Mouse (Mus musculus) frontal cortex, postnatal 14 days (tissue): ENCODE data around the gene 1700113H08Rik.

ENCODE experiments used
- DNase-seq, 2 experiments: peaks; one replicate each; pipeline ENCODE4 v3.0.0; 2022; ENCODE audit warnings: low spot score in 2 of 2

1700113H08Rik gene

DNA sequence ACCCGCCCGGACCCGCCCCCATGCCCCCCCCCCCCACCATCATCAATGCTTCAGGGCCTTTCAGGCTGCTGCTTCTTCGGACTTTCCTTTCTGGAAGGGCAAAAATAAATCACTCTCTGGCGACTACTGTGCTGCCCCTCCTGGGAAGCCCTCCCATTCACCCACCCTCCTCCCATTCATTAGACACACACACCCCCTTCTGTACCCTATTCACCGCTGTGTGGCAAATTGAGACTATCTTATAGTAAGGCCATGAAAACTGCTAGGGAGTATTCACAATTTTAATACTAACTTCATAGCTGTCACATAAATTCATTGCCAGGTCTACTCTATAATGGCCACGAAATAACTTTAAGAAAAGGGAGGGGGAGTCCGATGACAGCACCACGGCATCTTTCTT, 1.1 kb downstream of the 1700113H08Rik start:
- DNase-seq, result no peak

DNA sequence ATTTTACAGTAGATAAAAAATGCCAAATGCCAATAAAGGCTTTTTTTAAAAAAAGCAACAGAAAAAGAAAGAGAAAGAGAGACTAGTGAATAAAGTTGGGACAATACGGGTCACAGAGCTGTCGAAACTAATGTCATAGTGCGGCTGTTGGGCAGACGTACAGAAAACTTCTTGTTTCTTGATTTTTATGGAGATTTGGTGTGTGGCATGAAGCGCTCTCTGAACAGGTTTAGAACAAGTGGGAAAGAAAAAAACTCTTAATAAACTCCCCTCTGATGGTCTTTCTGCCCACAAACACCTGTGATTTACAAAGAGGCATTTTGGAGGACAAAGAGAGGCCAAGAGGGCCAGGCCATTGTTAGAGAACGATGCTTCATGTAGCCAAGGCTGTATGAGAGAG, 1.6 kb downstream of the 1700113H08Rik start:
- no peak for DNase-seq

DNA sequence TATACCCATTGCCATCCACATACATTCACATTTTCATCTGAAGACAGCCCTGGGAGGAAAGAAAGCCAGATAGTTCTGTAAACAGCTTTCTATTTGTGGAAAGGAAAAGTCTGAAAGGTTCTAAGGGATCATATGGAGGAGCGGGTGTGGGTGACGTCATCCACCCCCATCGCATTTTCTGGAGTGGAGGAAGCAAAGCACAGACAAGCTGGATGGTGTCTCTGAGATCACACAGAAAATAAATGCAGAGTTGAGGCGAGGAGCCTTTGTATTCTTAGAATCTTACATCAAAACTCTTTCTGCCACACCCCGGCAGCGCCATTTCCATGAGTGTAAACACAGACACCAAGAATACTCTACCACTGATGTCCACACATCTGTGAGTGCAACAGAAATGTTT, 26.4 kb downstream of the 1700113H08Rik start:
- peak; percentile 35 to 54 for DNase-seq

DNA sequence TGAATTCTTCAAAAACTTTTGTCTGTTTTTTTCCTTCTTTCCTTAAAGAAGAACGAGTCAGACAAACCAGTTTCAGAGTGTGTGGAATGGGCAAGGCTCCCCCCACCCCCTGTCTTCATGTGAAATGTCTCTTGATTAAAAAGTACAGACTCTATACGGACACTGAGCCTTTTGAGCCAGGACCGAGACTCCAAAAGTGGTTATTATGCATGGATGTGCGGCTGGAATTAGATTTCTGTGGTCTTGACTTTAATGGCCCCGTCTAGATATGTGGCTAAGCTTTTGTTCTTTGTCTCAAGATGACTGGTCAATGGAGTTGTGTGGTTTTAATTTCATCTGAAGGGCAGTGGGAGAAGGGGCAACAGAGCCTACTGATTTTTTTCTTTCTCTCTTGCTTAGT, 29.8 kb downstream of the 1700113H08Rik start:
- no peak for DNase-seq

DNA sequence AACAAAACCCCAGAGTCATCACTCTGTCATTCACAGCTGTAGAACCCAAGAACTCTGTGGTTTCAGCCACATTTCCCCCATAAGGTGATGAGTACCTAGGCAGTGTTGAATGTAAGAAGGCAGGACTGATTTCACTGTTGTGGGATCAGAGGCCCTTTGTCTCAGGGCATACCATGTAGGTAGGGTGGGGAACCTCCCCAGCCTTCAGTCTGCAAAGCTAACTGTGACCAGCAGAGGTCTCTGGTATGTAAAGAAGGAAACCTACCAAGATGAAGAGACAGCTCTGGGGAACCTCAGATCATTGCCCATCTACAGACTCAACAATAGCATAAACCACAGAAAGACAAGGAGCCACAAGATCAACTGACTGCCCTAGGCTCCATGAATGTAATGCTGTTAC, 36.4 kb downstream of the 1700113H08Rik start:
- DNase-seq, result no peak

DNA sequence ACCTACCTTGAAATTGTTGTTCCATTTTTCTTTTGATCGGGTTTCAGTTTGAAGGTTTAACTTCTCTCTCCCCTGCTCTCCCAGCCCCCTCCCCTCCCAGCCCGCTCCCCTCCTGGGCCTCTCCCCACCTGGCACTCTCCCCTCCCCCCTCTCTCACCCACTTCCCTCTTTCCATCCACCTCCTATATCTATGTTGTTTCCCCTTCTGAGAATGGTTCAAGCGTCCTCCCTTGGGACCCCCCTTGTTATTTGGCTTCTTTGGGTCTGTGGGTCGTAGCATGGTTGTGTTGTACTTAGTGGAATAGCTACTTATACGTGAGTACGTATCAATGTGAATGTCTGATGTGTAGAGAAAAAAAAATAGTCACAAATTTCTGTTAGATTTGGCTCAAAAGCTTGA, 40.9 kb downstream of the 1700113H08Rik start:
- DNase-seq, result no peak

DNA sequence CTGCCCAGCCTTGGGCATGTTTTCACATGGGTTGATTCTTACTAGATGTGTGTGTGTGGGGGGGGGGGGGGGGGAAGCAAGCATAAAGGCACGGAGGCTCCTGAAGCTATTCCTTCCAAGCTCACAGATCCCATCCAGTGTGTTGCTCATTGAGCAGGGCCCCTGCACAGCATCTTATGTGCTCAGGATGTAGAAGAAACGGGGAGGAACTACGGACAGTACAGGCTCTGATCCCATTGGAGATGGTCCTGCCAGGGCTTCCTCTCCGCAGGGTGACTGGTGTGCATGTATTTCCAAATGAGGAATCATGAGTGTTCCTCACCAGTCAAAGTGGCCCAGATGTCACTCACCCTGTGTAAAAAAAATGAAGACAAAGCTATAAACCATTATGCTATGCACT, 42.8 kb downstream of the 1700113H08Rik start:
- no peak for DNase-seq

DNA sequence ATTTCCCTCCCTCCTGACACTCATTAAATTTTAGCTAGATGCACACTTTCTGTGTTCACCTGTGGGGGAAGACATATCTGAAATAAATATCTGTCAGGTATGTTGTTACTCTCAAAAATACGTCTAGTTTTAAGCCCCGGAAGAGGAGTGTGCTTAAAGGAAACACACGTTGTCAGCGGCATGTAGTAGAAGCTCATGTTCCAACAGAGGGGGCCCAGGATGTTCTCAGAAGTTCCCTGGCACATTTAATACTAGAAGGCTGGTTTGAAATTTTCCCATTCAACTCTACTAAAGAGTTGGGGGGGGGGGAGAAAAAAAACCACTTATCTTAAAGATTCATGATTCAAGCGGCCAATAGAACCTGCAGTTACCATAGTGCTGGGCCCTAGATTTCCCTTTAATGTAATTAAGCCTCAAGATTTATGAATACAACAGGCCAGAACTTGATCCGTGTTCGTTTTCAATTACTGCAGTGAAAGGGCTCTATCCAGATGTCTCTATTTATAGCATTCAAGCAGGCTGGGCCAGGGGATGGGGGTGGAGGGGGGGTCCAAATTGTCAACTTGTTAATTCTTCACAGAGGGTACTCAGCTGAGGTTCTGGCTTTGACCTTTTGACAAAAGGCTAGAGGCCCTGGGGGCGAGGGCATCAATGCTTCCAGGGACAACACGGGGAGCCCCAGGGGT, 43.6 kb downstream of the 1700113H08Rik start:
- DNase-seq, result no peak

DNA sequence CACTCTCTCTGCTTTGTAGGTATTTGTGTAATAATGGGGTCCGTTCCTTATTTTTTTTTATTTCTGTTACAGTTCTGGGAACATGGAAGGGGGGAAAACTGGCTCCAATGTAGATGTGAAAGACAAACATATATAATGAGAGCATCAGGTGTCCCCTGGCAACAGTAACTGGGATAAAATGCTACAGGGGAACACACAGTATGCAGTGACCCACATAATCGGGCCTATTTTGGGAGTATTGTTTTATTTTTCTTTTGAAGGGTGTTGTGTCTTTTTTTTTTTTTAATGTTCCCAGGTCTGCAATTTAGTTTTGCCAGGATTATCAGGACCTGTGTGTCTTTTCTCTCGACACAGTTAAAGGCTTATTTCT, 44.1 kb downstream of the 1700113H08Rik start:
- DNase-seq, result no peak

DNA sequence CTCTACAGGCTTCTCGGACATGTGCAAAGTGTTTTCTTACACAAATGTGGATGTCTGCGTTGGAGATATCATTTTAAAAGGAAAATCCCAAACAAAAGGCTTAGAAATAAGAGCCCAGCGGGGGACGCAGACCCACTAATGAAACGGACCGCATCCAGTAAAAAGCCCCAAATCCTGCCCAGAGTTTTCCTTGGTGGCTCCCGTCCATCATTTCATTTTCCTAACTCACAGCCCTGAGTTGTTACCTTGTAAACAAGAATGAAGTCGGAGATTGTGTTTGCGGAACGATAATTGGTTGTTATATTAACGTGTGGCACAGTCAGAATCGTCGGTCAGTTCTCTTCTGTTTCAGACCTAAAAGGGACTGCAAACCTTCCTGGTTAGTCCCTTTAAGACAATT, 44.6 kb downstream of the 1700113H08Rik start:
- DNase-seq, result no peak

DNA sequence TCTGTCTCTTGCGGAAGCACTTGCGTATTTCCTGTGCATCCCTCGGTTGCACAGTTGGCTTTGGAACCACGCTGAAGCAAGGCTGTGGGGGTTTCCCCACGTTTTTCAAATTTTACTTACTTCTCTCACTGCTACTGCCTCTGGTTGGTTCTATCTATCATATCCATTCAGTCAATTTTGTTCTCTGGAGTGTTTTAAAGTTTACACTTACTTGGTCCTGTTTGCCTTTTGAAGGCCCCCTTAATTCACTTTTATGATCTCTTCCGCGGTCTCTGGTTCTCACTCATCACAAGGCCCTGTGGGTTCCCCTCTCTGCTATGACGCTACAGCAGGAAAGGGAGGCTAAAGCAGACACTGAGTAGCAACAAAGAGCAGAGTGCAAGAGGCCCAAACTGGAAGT, 45.4 kb downstream of the 1700113H08Rik start:
- no peak for DNase-seq

DNA sequence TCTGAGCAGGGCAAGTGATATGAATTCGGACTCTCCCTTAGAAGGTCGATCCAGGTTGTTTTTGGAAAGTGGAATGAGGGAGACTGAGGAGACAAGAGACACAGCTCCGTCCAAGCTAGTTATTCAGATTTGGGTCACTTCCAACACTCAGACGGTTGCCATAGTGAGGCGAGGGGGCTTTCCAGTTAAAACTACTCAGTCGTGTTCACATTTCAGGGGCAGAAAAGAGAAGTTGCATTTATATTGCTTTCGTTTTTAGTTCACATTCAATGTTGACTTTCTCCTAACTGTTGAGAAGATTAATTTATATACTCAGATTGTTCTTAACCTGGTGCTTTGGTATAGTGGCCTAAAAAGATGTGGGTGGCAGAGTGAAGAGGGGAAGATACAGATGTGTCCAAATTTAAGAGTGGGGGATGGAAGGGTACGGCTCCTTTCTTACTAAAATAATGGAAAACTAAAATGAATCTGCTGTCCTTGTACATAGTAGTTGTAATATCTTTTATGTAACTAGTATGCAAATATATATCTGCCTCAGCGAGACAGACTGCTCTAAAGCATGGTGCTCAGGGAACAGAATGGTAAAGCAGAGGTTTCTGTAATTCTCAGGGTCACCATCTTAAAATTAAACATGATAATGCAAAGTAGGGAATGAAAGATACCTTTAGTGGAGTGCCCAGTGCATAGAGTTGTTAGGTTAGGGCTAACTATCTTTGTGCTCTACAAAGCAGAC, 49.9 kb downstream of the 1700113H08Rik start:
- DNase-seq, result peak; percentile 10 to 33

DNA sequence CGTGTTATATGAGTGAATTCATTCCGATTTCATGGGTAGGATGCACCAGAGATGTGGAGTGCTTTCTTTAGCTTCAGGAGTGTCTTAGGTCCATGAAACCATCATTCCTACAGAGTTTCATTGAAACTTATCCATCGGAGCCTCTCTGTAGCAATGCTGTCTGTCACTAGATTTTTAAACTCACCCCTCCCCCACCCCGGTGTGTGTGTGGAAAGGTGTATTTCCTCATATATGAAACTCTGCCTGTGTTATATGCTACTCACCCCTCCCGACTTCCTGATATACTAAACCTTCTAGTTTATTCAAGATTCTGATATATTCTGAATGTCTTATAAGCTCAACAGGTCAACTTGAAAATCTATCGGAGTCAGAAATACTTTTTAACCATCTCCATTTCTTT, 50.5 kb downstream of the 1700113H08Rik start:
- no peak for DNase-seq

DNA sequence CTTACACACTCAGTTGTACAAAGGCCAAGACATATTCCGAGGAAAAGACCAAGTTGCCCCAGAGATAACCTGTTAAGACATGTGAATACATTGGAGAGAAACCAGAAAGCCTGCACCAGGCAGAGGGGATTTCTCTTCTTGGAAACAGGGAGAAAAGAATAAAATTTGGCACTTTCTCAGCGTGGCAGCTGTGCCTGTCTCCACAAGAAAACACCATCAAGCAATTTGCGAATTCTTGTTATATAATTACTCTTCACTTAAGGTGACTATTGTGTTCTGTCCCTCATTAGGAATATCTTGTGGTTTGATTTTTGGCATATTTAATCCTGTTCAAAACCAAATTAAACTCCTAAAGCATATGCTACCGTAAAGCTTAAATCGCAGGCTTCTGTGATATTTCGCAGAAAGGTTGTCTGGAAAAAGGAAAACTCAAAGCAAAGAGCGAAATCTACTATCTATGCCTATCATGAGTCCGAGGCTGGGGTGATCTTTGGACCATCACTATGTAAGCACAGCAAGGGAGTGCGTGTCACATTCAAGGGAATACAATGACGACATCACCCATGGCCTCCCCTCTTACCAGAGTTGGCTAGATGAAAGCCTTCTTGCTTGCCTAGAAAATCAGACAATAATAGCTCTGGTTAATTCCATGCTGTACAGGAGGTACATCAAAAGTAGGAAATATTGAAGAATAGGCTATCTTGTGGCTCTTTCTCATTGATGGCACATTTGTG, 51.4 kb downstream of the 1700113H08Rik start:
- no peak for DNase-seq

DNA sequence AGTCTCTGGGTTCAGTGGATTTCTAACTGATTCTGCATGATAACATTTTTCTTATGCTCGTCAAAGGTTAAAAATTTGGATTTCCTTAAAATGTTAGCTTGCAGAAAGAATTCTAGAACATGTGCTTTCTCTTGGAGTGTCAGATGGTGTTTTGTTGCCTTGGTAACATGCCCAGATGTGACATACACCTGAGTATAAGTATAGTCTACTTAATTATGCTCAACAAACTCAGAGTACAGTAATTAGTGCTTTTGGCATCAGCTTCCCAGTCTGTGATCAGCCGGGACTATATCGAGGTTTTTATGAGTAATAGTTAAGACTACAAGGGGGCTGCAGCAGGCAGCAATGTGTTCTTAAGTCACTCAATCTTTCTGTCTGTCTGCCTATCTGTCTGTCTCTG, 53.1 kb downstream of the 1700113H08Rik start:
- DNase-seq, result no peak

DNA sequence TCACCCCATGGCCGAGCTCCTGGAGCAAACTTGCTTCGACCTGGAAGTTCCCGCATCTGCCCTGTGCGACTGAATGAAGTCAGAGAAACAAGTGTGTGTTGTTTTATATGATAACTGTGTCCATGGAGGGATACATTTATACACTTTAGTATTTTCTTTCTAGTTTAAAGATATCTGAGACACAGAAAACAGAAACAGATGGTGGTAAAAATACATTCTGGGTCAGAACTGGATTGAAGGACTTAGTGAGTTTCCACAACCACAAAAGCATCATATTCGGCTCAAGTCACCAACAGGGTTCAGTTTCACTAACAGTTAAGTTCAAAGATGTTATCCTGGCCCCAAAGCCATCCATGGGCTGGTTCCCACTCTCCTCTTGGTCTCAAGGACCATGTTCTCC, 67.2 kb downstream of the 1700113H08Rik start:
- no peak for DNase-seq

DNA sequence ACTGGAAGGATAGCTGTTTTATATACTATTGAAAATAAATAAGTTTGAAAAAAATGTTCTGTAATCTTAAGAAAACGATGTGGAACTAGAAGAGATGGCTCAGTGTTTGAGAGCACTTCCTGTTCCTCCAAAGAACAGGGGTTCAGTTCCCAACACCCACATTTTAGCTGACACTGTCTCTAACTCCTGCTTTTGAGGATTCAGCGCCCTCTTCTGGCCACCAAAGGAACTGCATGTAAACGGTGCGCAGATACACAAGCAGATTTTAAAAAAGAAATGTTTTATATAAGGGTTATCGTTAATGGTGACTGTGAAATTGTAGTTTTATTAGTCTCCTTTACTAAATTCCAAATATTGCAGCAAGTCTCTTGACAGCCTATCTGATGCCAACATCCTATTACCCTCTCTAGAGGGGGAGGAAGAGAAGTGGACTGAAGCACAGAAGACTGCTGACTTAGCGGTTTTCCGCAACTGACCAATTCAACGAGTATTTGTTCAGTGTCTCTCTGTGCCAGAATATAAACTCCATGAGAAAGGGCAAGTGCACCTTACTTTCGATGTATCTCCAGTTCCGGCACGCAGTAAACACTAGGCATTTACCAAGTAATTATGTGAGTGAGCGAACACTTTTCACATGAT, 68.5 kb downstream of the 1700113H08Rik start:
- no peak for DNase-seq

DNA sequence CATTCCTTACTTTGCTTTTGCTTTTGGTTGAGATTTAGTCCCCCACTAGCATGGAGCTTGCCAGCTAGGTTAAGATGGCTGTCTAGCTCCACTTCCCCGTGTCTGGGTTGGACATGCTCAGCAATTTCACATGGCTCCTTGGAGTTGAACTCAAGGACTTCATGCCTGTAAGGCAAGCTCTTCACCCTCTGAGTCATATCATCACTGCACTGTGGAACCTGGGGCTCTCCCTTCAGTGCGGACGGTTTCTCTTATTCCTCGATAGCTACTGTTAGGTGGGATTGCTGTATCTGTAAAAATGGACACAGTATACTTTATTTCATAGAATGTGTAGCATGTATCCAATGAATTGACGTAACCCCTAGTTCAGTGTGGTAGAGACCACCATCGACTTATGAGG, 93.2 kb downstream of the 1700113H08Rik start:
- no peak for DNase-seq

DNA sequence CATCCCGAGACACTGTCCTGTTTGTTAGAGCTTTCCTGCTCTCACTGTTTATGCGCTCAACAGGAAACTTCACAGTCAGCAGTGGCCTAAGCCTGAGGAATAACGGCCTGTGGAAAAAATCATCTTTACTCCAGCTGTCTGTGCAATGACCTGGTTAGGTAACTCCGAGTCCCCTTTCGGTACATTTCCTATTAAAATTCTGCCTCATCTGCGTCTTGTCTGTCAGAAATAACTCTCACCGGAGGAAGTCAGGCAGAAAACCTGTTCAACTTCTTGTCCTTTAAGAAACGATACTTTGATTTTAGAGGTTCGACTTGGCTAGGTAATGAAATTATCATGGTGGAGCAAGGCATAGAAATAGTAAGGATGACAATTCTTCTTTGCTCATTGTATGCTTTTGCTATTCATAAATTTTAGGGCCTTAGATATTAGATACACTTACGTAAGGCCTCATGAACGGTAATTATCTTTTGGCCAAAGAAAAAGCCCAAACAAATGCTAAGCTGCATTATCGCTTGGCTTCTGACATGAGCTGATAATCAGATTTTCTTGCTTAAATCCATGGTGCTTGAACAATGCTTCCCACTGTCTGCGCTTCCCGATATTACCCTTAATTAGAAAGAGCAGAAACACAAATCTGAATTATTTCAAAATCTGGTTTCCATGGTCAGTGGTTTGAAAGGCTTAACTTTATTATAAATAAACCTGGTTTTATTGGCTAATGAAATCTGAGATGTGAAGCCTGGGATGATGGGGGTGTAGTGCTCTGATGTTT, 96.1 kb downstream of the 1700113H08Rik start:
- no peak for DNase-seq

DNA sequence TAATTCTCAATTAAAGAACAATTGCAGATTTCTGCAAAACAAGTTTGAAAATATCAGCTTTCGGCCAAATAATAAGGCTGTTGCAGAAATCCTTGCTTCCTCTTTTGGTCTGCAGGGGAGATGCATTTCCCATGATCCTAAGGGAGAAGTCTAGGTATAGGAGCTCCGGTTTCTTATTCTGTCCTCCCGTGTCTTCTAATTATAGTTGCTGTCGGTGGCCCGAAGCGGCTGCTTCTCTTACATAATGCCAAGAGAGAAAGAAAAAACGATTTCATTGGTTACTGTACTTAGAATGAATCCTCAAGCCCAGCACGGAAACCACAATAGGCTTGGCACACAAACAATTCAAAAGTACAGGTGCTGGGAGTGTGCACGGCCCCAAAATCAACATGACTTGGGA, 101.9 kb downstream of the 1700113H08Rik start:
- DNase-seq, result no peak

DNA sequence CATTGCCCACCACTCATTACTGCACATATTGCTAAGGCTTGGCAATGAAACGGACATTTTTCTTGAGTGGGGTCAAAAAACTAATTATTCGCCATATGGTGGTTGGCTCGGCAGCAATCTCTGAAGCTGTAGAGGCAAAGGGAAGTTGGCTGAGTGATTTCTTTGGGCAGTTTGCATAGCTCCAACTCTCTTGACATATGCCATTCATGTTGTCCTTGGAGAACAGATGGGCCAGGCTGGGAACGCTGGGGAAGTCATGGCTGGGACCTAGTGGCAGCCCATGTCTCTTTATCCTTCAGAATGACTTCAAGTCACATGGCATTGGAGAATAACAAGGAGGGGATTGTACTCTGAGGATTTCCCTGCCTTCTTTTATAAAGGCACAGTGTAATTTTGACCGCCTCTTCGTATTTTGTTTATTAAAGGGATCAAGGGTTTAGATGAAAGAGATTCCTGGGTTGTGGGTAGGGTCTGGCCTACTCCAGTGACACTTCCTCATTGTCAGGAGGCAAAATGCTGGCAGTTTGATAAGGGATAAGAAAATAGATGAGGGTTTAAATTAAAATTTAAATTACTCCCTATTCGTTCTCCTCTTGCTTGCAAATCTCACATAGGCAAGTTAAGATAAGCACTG, 138.4 kb downstream of the 1700113H08Rik start:
- no peak for DNase-seq
